Mouse (Mus musculus): ENCODE results near the gene Trmt5. TPM values are rescaled to one million over a fixed set of nuclear protein-coding genes. Genes with fewer than 3 reads are reported as not detected.

The Trmt5 gene
- total RNA-seq, 2 experiments from 2014 or later = 12.7 to 13.9 TPM

DNA sequence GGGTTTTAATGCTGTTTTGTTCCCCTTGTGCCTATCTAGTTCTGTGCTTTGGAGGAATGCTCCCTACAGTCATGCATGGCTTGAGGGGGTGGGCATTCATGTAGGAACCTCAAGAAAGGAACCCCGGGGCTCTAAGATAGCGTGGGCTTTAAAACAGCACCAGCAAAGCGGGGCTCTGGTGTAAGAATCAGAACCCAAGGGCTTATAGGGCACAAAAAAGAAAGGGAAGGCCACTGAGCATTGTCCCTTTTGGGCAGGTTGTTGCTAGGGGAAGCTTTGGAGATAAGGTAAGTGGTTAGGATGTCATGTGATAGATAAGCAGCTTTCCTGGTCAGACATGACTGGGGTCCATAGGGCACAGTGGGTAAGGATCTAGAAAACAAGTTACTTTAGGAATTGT lies 2.1 kb upstream of the Trmt5 start:
- no peak for DNase-seq (ENCODE audit: extremely low spot score in 1 of 2, low spot score in 2 of 2)

DNA sequence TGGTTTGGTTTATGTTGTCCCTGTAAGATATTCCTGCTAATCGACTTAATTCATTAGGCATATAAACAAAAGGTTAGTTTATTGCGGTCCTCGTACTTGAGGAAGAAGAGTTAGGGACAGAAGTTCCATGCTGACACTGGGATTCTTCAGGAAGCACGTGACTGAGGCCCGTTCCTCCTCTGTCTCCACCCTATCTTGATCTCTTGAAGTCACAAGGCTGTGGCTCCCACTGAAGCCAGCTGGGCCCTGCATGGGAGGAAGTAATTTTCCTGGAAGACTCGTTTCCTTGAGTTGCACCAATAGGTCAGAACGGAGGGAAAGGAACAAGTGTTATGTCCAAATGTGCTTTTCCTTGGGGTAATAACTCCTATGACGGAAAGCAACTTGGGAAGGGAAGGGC lies 1.1 kb upstream of the Trmt5 start:
- DNase-seq (ENCODE audit: extremely low spot score in 1 of 2, low spot score in 2 of 2) = peak in 1 of 2 experiments; percentile 45
- intact Hi-C loops (cut with DNase I) = loop anchor here (2.0 kb wide), 1 partner anchor 241 kb away; no protein-coding TSS in a partner anchor

More for the DNA sequence above, 2.1 kb upstream of the Trmt5 start:
- intact Hi-C loops (cut with DNase I) = no loop called here

DNA sequence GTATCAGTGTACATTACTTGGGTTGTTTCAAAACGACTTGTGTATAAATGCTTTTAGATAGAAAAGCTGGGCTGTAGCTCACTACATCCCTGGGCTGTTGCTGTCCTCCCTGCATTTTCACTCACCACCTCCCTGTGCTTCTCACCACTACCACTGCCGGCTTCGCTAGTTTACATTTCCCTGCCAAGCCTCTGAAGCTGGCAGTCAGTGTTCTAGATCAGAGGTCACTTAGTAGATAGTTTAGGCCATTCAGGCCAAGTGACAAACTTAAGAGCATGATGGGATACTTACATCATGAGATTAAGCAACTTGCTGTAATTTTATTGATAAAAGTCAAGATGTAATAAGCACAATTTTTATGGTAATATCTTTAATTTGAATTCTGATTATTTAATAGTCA lies 11.6 kb downstream of the Trmt5 start:
- intact Hi-C loops (cut with DNase I) = no loop called here
- no peak for DNase-seq (ENCODE audit: extremely low spot score in 1 of 2, low spot score in 2 of 2)

- intact Hi-C loops (cut with DNase I) = no loop called here
Measured at GRCm38 (mm10) chr12:73269933-73270332, 16.6 kb downstream of the Trmt5 start.

GRCm38 (mm10) chr12:73269531-73269930 lies 17.0 kb downstream of the Trmt5 start:
- intact Hi-C loops (cut with DNase I) = no loop called here
- no peak for DNase-seq (ENCODE audit: extremely low spot score in 1 of 2, low spot score in 2 of 2)

More at GRCm38 (mm10) chr12:73269933-73270332, 16.6 kb downstream of the Trmt5 start:
- DNase-seq (ENCODE audit: extremely low spot score in 1 of 2, low spot score in 2 of 2) = no peak

- DNase-seq (ENCODE audit: extremely low spot score in 1 of 2, low spot score in 2 of 2) = no peak
- intact Hi-C loops (cut with DNase I) = no loop called here
Measured at GRCm38 (mm10) chr12:73268497-73268896, 18.0 kb downstream of the Trmt5 start.

DNA sequence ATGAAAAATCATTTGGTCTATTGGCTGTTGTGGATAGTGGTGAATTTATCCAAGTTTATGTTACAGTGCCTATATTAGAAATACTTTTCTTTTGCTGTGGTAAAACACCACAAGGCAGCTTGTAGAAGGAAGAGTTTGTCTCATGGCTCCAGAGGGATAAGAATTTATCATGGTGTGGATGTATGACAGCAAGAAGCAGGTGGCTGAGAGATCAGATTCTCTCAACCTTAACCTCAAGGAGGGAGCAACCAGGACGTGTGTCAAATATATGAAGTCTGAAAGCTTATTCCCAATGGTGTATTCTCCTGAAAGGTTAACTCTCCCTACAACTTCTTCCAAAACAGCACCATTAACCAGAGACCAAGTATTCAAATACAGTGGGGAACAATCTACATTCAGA lies 19.9 kb downstream of the Trmt5 start:
- DNase-seq (ENCODE audit: extremely low spot score in 1 of 2, low spot score in 2 of 2) = no peak
- intact Hi-C loops (cut with DNase I) = no loop called here

GRCm38 (mm10) chr12:73265381-73265978 lies 21.0 kb downstream of the Trmt5 start:
- intact Hi-C loops (cut with DNase I) = no loop called here
- DNase-seq (ENCODE audit: extremely low spot score in 1 of 2, low spot score in 2 of 2) = no peak

DNA sequence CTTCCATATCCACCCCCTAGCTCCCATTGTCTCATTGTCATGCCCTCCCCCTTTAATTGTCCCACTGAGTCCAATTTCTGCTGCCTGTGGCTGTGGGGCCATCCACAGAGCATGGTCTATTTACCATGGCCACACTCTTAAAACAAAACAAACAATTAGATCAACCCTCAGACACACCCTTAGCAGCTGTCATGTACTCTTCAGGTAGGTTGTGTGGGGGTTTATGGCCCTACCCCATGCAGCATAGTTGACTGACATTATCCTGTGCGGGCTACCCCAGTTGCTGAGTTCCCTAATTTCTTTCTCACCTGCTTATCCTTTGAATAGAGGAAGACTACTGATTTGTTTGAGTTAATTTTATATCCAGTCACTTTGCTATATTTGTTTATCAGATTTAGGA lies 26.2 kb downstream of the Trmt5 start:
- intact Hi-C loops (cut with DNase I) = no loop called here
- DNase-seq (ENCODE audit: extremely low spot score in 1 of 2, low spot score in 2 of 2) = no peak

DNA sequence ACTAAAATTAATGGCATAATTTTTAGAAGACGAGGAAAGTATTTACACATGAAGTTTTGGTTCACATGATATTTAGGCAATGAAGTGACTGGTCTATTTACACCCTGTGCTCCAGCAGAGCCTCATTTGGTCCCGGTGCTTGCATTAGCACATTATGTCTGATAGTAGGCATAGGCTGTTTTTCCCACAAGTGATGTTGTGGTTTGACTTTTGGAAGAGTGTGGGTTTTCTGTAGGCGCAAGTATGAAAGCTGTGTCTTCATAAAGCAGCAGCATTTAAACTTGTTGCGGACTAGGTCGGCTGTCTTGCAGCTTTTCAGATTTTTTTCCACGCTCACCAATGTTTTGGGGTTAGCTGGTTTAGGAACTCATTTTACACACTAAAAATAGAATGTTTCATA lies 27.2 kb downstream of the Trmt5 start:
- intact Hi-C loops (cut with DNase I) = no loop called here
- no peak for DNase-seq (ENCODE audit: extremely low spot score in 1 of 2, low spot score in 2 of 2)

DNA sequence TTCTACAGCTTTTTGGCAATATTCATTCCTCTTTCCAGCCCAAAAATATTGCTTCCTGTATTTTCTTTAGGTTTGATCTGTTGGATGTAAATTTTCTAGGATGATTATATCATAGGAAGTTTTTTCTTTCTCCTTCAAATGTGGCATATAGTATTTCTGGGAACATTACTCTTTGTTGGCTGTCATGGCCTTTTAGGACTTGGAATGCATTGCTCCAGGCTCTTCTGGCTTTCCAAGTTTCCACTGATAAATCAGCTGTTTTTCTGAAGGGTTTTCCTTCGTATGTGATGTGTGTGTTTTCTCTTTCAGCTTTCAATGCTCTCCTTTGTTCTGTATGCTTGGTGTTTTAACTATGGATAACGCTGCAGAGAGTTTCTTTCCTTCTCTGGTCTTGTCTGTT lies 31.5 kb downstream of the Trmt5 start:
- intact Hi-C loops (cut with DNase I) = no loop called here
- DNase-seq (ENCODE audit: extremely low spot score in 1 of 2, low spot score in 2 of 2) = no peak

DNA sequence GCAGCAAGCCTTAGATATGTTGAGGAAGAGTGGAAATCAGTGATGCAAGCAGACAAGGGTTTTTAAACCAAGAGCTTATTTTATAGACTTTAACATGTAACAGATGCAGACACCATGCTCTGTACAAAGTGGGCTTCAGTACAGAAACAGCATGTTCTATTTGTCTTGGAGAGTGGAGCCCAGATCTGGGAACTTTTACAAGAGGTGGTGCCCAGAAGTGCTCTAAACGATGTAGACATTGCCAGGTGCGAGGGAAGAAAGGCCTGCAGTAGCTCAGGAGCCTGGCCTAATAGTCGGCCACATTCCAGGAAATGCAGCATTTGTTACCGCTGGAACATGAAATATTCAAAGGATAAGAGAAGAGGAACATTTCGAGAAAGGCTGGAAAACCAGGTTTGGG lies 40.8 kb downstream of the Trmt5 start:
- intact Hi-C loops (cut with DNase I) = no loop called here
- DNase-seq (ENCODE audit: extremely low spot score in 1 of 2, low spot score in 2 of 2) = no peak

DNA sequence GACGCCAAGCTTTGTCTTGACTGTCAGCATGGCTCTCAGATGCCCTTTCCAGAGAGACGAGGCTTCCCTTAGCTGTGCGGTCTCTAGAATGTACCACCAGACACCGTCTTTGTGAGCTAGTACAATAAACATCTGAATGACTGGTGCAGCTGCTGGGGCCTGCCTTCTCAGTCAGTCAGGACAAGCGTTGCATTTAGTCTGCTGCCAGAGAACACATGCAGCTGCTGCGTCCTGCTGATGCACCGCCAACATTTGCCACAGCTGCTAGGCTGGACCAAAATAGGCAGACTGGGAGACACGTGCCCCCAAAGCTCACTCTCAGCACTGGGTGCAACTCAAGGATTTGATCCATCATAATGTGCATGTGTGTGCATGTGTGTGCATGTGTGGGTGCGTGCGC lies 44.5 kb downstream of the Trmt5 start:
- intact Hi-C loops (cut with DNase I) = no loop called here
- DNase-seq (ENCODE audit: extremely low spot score in 1 of 2, low spot score in 2 of 2) = peak; percentile 51 to 61

GRCm38 (mm10) chr12:73232586-73232985 lies 53.9 kb downstream of the Trmt5 start:
- intact Hi-C loops (cut with DNase I) = no loop called here
- DNase-seq (ENCODE audit: extremely low spot score in 1 of 2, low spot score in 2 of 2) = no peak

DNA sequence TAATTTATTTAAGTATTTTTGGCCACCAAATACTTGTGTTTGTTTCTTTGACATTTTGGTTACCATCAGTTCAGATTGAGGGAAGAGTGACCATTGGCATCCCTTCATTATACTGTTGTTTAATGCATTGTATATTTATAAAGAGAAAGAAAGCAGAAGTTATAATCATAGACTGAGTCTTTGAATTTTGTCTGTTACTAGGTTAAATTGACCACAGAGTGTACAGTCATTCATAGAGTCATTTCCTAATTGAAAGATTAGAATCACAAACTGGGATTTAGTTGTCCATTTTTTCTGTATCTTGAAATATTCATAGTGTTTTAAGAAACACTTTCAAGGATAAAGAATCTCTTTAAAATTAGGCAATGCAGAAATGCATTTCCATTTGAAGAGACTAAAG lies 55.0 kb downstream of the Trmt5 start:
- intact Hi-C loops (cut with DNase I) = no loop called here
- no peak for DNase-seq (ENCODE audit: extremely low spot score in 1 of 2, low spot score in 2 of 2)

- intact Hi-C loops (cut with DNase I) = no loop called here
- DNase-seq (ENCODE audit: extremely low spot score in 1 of 2, low spot score in 2 of 2) = no peak
Measured at GRCm38 (mm10) chr12:73230196-73230595, 56.3 kb downstream of the Trmt5 start.

Other genes starting within 250 kb of the Trmt5 start
- gene Six1, start 232.8 kb downstream of the Trmt5 start, total RNA-seq (2021) = under 1 TPM; 0.15 to 0.26 TPM
- gene Six4, start 173.3 kb downstream of the Trmt5 start, total RNA-seq (2021) = under 1 TPM; 0.26 TPM
- 10 to 100 TPM; 17.9 to 18.5 TPM for gene Mnat1, start 163.0 kb downstream of the Trmt5 start, total RNA-seq (2021)
- 10 to 100 TPM; 13.3 to 15.2 TPM for gene Slc38a6, start 69 bp upstream of the Trmt5 start, total RNA-seq (2021)